Mouse (Mus musculus): ENCODE measurements around the gene Tlr12. TPM values are rescaled to one million over a fixed set of nuclear protein-coding genes. Genes with fewer than 3 reads are reported as not detected.
"Not testable (repeated sequence)": the region's sequence is repeated elsewhere in the genome, so short reads cannot be mapped to it uniquely, and the experiment has no call there.

Tlr12 gene
- total and polyA plus RNA-seq, 3 experiments, result 0.04 to 0.14 (median 0.12) TPM

DNA sequence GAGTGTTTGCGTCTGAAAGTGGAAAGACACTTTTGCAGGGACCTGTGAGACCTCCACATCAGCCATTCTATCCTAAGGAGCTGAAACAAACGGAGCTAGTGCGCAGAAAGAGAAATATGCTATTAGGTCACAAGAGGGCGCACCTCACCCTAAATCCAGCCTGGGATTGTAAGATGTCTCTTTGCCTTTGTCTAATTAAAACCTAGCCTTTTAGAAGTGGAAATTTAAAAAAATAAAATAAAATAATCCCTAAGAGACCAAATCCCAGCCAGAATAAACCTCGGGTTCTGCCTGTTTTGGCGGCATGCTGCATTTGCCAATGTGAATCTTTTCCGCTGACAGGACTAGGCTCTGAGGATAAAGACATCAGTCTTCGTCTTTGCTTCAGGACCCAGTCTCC is 5.1 kb downstream of the Tlr12 start:
- dilution Hi-C loops (cut with MboI; ENCODE audit: extremely low pct_ligation_motif_present, extremely low pct_unique_long_range_greater_than_20kb, low sequenced_read_pairs) (no loop called here), in situ Hi-C loops (cut with MboI; ENCODE audit: low pct_ligation_motif_present, low pct_unique_long_range_greater_than_20kb, low sequenced_read_pairs) (loop anchor here (5.0 kb wide), 1 partner anchor 94 kb away; no protein-coding TSS in a partner anchor)
- Histone ChIP-seq H3K9me3 (replicated peaks; ENCODE audit: low read length) (no peaks in the 10 kb centered on the region), H3K79me2 (replicated peaks; ENCODE audit: control insufficient read depth, extremely low read depth, insufficient read depth, poor library complexity, severe bottlenecking) (no peaks in the 10 kb centered on the region; the same call in 1 of the 2 replicates), H3K4me3 (replicated peaks in 1 of 3; ENCODE audit: low read depth in 2 of 3, low read length in 2 of 3, poor library complexity in 1 of 3) (no peak overlapping the region), H3K36me3 (replicated peaks in 1 of 2; ENCODE audit: control insufficient read depth in 1 of 2, insufficient read depth in 1 of 2, low read length in 1 of 2) (peaks cover 0 to 2% of the 10 kb centered on the region in 2 experiments), H3K27ac (ENCODE audit: insufficient read depth, low read depth) (no peak overlapping the region), H3K27me3 (replicated peaks) (peaks cover 1% of the 10 kb centered on the region), H3K9ac (ENCODE audit: insufficient read depth, low read depth) (no peak overlapping the region), H3K4me1 (ENCODE audit: control insufficient read depth in 1 of 2, insufficient read depth in 2 of 2) (peaks cover 9 to 57% of the 10 kb centered on the region in 2 experiments), H3K4me2 (ENCODE audit: insufficient read depth, low read depth, poor library complexity, severe bottlenecking) (no peak overlapping the region)
- TF ChIP-seq NELFE (IDR thresholded peaks at IDR 0.05; ENCODE audit: low read depth, low read length) (0 out of 2 replicates have a peak, but pooled peaks have one; percentile 15), PAX5 (IDR thresholded peaks at IDR 0.05; ENCODE audit: low read length) (no peak), USF1 (IDR thresholded peaks at IDR 0.05; ENCODE audit: low read depth, low read length) (no peak), MAFK (IDR thresholded peaks at IDR 0.05; ENCODE audit: insufficient replicate concordance, low read length) (no peak), POLR2A (IDR thresholded peaks at IDR 0.05; ENCODE audit: low read depth, low read length) (no peak), CHD2 (IDR thresholded peaks at IDR 0.05; ENCODE audit: low read length) (no peak), TBP (conservative IDR thresholded peaks at IDR 0.05; ENCODE audit: low read depth, low read length) (no peak), MEF2A (IDR thresholded peaks at IDR 0.05; ENCODE audit: borderline replicate concordance, low read depth, low read length) (no peak), ETS1 (conservative IDR thresholded peaks at IDR 0.05; ENCODE audit: low read depth, low read length) (no peak), ZC3H11A (IDR thresholded peaks at IDR 0.05; ENCODE audit: low read depth, low read length) (peak; percentile 68), SMC3 (IDR thresholded peaks at IDR 0.05; ENCODE audit: low read depth, low read length) (peak; percentile 90), MYC (IDR thresholded peaks at IDR 0.05; ENCODE audit: low read depth, low read length) (no peak), IRF4 (IDR thresholded peaks at IDR 0.05; ENCODE audit: low read depth, low read length) (peak; percentile 19; the same call in 1 of the 2 replicates), JUND (conservative IDR thresholded peaks at IDR 0.05; ENCODE audit: low read depth, low read length) (no peak), ZNF384 (IDR thresholded peaks at IDR 0.05; ENCODE audit: low read depth, low read length) (no peak), SIN3A (IDR thresholded peaks at IDR 0.05; ENCODE audit: low read length) (no peak), CTCF (conservative IDR thresholded peaks at IDR 0.05 in 1 of 2, IDR thresholded peaks at IDR 0.05 in 1 of 2; ENCODE audit: low read depth in 2 of 2, low read length in 2 of 2) (peak; percentile 47 to 90), RAD21 (IDR thresholded peaks at IDR 0.05; ENCODE audit: low read depth, low read length) (peak; percentile 92), MAZ (IDR thresholded peaks at IDR 0.05; ENCODE audit: low read depth, low read length) (no peak), NRF1 (IDR thresholded peaks at IDR 0.05; ENCODE audit: low read depth, low read length) (0 out of 2 replicates have a peak, but pooled peaks have one; percentile 21), E2F4 (IDR thresholded peaks at IDR 0.05; ENCODE audit: insufficient replicate concordance, low read depth, low read length) (no peak), ZMIZ1 (IDR thresholded peaks at IDR 0.05; ENCODE audit: low read depth, low read length) (no peak), MXI1 (IDR thresholded peaks at IDR 0.05; ENCODE audit: low read depth, low read length) (no peak), TCF12 (IDR thresholded peaks at IDR 0.05; ENCODE audit: low read depth, low read length) (no peak), ELF1 (IDR thresholded peaks at IDR 0.05; ENCODE audit: low read depth, low read length) (no peak), GABPA (IDR thresholded peaks at IDR 0.05; ENCODE audit: insufficient replicate concordance, low read depth, low read length) (no peak), HCFC1 (IDR thresholded peaks at IDR 0.05; ENCODE audit: low read depth, low read length) (no peak; the same call in 1 of the 2 replicates), MAX (IDR thresholded peaks at IDR 0.05; ENCODE audit: low read length) (no peak), EP300 (IDR thresholded peaks at IDR 0.05; ENCODE audit: low read length) (no peak), POLR2AphosphoS2 (IDR thresholded peaks at IDR 0.05; ENCODE audit: low read depth, low read length) (no peak), UBTF (IDR thresholded peaks at IDR 0.05; ENCODE audit: low read depth, low read length) (no peak), KAT2A (IDR thresholded peaks at IDR 0.05; ENCODE audit: insufficient replicate concordance, low read length) (no peak), BHLHE40 (IDR thresholded peaks at IDR 0.05; ENCODE audit: low read depth, low read length) (no peak), CHD1 (IDR thresholded peaks at IDR 0.05; ENCODE audit: low read depth, low read length) (no peak), USF2 (conservative IDR thresholded peaks at IDR 0.05; ENCODE audit: low read depth, low read length) (no peak), RCOR1 (conservative IDR thresholded peaks at IDR 0.05; ENCODE audit: low read depth, low read length) (no peak)
- DNase-seq (ENCODE audit: extremely low read depth), result peak; percentile 73

DNA sequence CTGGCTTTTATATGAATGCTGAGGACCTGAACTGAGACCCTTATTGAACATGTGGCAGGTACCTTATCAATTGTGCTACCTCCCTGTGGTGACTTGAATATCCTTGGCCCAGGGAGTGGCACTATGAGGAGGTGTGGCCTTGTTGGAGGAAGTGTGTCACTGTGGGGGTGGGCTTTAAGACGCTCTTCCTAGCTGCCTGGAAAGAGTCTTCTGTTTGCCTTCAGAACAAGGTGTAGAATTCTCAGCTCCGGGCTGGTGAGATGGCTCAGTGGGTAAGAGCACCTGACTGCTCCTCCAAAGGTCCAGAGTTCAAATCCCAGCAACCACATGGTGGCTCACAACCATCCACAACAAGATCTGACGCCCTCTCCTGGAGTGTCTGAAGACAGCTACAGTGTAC is 6.7 kb downstream of the Tlr12 start:
- H3K9me3 ChIP-seq (replicated peaks; ENCODE audit: low read length); H3K79me2 ChIP-seq (replicated peaks; ENCODE audit: control insufficient read depth, extremely low read depth, insufficient read depth, poor library complexity, severe bottlenecking); H3K9ac ChIP-seq (ENCODE audit: insufficient read depth, low read depth); H3K4me3 ChIP-seq (replicated peaks in 1 of 3; ENCODE audit: low read depth in 2 of 3, low read length in 2 of 3, poor library complexity in 1 of 3); DNase-seq (ENCODE audit: extremely low read depth); dilution Hi-C loops (cut with MboI; ENCODE audit: extremely low pct_ligation_motif_present, extremely low pct_unique_long_range_greater_than_20kb, low sequenced_read_pairs); H3K27ac ChIP-seq (ENCODE audit: insufficient read depth, low read depth); H3K27me3 ChIP-seq (replicated peaks); H3K4me2 ChIP-seq (ENCODE audit: insufficient read depth, low read depth, poor library complexity, severe bottlenecking): not testable (repeated sequence)
- Histone ChIP-seq H3K36me3 (replicated peaks in 1 of 2; ENCODE audit: control insufficient read depth in 1 of 2, insufficient read depth in 1 of 2, low read length in 1 of 2) (peaks cover 0 to 16% of the 10 kb centered on the region in 2 experiments), H3K4me1 (ENCODE audit: control insufficient read depth in 1 of 2, insufficient read depth in 2 of 2) (peaks cover 7 to 56% of the 10 kb centered on the region in 2 experiments; a peak in 3 of 4 replicates)
- in situ Hi-C loops (cut with MboI; ENCODE audit: low pct_ligation_motif_present, low pct_unique_long_range_greater_than_20kb, low sequenced_read_pairs), result loop anchor here (5.0 kb wide), 1 partner anchor 96 kb away; no protein-coding TSS in a partner anchor

Data from CH12.LX (cell line).